Mouse (Mus musculus) megakaryocyte, adult 5-6 weeks (primary cell): Measurements from ENCODE around the gene Ephb3. TPM values are rescaled to one million over a fixed set of nuclear protein-coding genes. Genes with fewer than 3 reads are reported as not detected.
A peak's percentile ranks its signal among the peaks of the same experiment; 100 is the strongest.
"Not testable (repeated sequence)": the region's sequence is repeated elsewhere in the genome, so short reads cannot be mapped to it uniquely, and the experiment has no call there.

Source experiments
- ATAC-seq: 2 replicates; pipeline ENCODE4 v1.8.0; 2016; ENCODE audit warnings: mild to moderate bottlenecking, inconsistent platforms; ENCODE audit not compliant: poor library complexity, severe bottlenecking
- total RNA-seq, 2 experiments: library from RNA; stranded (forward) in 1 of 2; stranded (reverse) in 1 of 2; fragments of 153-499, 151-499 nt in 1 of 2; fragments of 221-1000, 200-1000 nt in 1 of 2; gene quantifications; 2 replicates each; pipeline versions ENCODE4 v1.2.3 to v1.2.4; 2015 to 2017

The Ephb3 gene
- not detected in 2 replicates for total RNA-seq (2015)
- total RNA-seq (2017) = 0.16 TPM in 1 of 2 replicates, not detected in the other

- ATAC-seq = peak; percentile 85
These were observed at the start of gene Ephb3 for GRCm38 (mm10) chr16:21204367-21205092. Gene Ephb3, plus strand, starts transcription at chr16:21204755.

GRCm38 (mm10) chr16:21156261-21156660 is 48.3 kb upstream of the Ephb3 start:
- ATAC-seq = peak; percentile 80

GRCm38 (mm10) chr16:21159226-21159625 is 45.3 kb upstream of the Ephb3 start:
- not testable (repeated sequence) for ATAC-seq

GRCm38 (mm10) chr16:21163423-21163822 is 41.1 kb upstream of the Ephb3 start:
- peak; percentile 64 for ATAC-seq

GRCm38 (mm10) chr16:21165343-21166220 is 39.0 kb upstream of the Ephb3 start:
- ATAC-seq = peak; percentile 97

- ATAC-seq = no peak
These were observed 35.8 kb upstream of the Ephb3 start for GRCm38 (mm10) chr16:21168730-21169129.

- ATAC-seq = no peak
These were observed 29.3 kb upstream of the Ephb3 start for GRCm38 (mm10) chr16:21175236-21175635.

- ATAC-seq = no peak
These were observed 22.4 kb upstream of the Ephb3 start for GRCm38 (mm10) chr16:21182108-21182507.

GRCm38 (mm10) chr16:21184697-21185096 is 19.9 kb upstream of the Ephb3 start:
- ATAC-seq = no peak

GRCm38 (mm10) chr16:21187568-21187967 is 17.0 kb upstream of the Ephb3 start:
- ATAC-seq = no peak

GRCm38 (mm10) chr16:21188345-21188744 is 16.2 kb upstream of the Ephb3 start:
- ATAC-seq = no peak

- no peak for ATAC-seq
These were observed 13.0 kb upstream of the Ephb3 start for GRCm38 (mm10) chr16:21191569-21191968.

- peak; percentile 56; the same call in 1 of the 2 replicates for ATAC-seq
These were observed 11.8 kb upstream of the Ephb3 start for GRCm38 (mm10) chr16:21192509-21193354.

GRCm38 (mm10) chr16:21194182-21194581 is 10.4 kb upstream of the Ephb3 start:
- no peak for ATAC-seq

GRCm38 (mm10) chr16:21195260-21195866 is 9.2 kb upstream of the Ephb3 start:
- no peak for ATAC-seq

- no peak for ATAC-seq
These were observed 8.0 kb upstream of the Ephb3 start for GRCm38 (mm10) chr16:21196576-21196975.

GRCm38 (mm10) chr16:21197542-21197941 is 7.0 kb upstream of the Ephb3 start:
- no peak for ATAC-seq

GRCm38 (mm10) chr16:21198006-21198405 is 6.5 kb upstream of the Ephb3 start:
- ATAC-seq = no peak

- ATAC-seq = 0 out of 2 replicates have a peak, but pooled peaks have one; percentile 45
These were observed 6.0 kb upstream of the Ephb3 start for GRCm38 (mm10) chr16:21198529-21198928.

GRCm38 (mm10) chr16:21199426-21199825 is 5.1 kb upstream of the Ephb3 start:
- no peak for ATAC-seq
